Comparison of ENCODE assay signal across 8 mouse cellular contexts in genomic region chr8:119604398-119604803, GRCm38 (mm10). TPM values are rescaled to one million over a fixed set of nuclear protein-coding genes. Genes with fewer than 3 reads are reported as not detected.
DNase-seq lines count a peak whose midpoint lies in the region; ATAC-seq and TF ChIP-seq lines count a peak whose summit lies in the region.

No protein-coding gene starts in this region.

- peak overlapping the region; percentile 74 for H3K4me3 ChIP-seq in heart, embryonic 13.5 days
- H3K4me3 ChIP-seq in bone marrow macrophage, adult 2 months (ENCODE audit: insufficient read depth, low read length) = peak overlapping the region; percentile 86
- peak overlapping the region; percentile 82 for H3K4me3 ChIP-seq in hindbrain, embryonic 10.5 days

- peak overlapping the region; percentile 88 for H3K9ac ChIP-seq in heart, embryonic 13.5 days

- TF ChIP-seq CTCF in bone marrow macrophage, adult 2 months (IDR thresholded peaks at IDR 0.05; ENCODE audit: low read depth, low read length) = no peak

- peak overlapping the region; percentile 59 for H3K27ac ChIP-seq in heart, embryonic 13.5 days (replicated peaks)
- no peak overlapping the region for H3K27ac ChIP-seq in bone marrow macrophage, adult 2 months (ENCODE audit: insufficient read depth, low read depth, low read length)
- H3K27ac ChIP-seq in hindbrain, embryonic 10.5 days = peak overlapping the region; percentile 86

- peaks cover 8% of the 10 kb centered on the region; the same call in 1 of the 2 replicates for H3K9me3 ChIP-seq in heart, embryonic 13.5 days
- H3K9me3 ChIP-seq in hindbrain, embryonic 10.5 days = peaks cover 5% of the 10 kb centered on the region; the same call in 1 of the 2 replicates

- H3K27me3 ChIP-seq in heart, embryonic 13.5 days (replicated peaks) = no peaks in the 10 kb centered on the region
- no peaks in the 10 kb centered on the region for H3K27me3 ChIP-seq in hindbrain, embryonic 10.5 days (ENCODE audit: insufficient read depth, poor library complexity, severe bottlenecking)

- peaks cover 37% of the 10 kb centered on the region for H3K36me3 ChIP-seq in heart, embryonic 13.5 days
- H3K36me3 ChIP-seq in hindbrain, embryonic 10.5 days = peaks cover 39% of the 10 kb centered on the region

- H3K4me1 ChIP-seq in heart, embryonic 13.5 days = peaks cover 11% of the 10 kb centered on the region
- H3K4me1 ChIP-seq in bone marrow macrophage, adult 2 months (ENCODE audit: control insufficient read depth, insufficient read depth, low read length) = peaks cover 7% of the 10 kb centered on the region
- H3K4me1 ChIP-seq in hindbrain, embryonic 10.5 days (replicated peaks) = peaks cover 17% of the 10 kb centered on the region

- DNase-seq in heart, adult 8-10 months (ENCODE audit: low spot score) = no peak
- no peak for DNase-seq in hindbrain, embryonic 10.5 days (ENCODE audit: low spot score)
- no peak for DNase-seq in gastrocnemius, postnatal 14 days
- DNase-seq in right cerebral cortex, adult 2 months (ENCODE audit: low spot score in 2 of 2) = no peak

- peak overlapping the region; percentile 95 for H3K4me2 ChIP-seq in heart, embryonic 13.5 days

- intact Hi-C loops in gastrocnemius, postnatal 14 days (cut with DNase I; ENCODE audit: low total_unique reads) = loop anchor here (10.0 kb wide), 2 partner anchors 70 to 160 kb away; partner anchors contain the start of gene Necab2

- 22% methylated on average over 12 of the region's 12 CpGs for WGBS in heart, embryonic 13.5 days
- WGBS in hindbrain, embryonic 10.5 days = 43% methylated on average over 12 of the region's 12 CpGs

- no peak for TF ChIP-seq POLR2A in bone marrow macrophage, adult 2 months (IDR thresholded peaks at IDR 0.05; ENCODE audit: borderline replicate concordance, low read depth, low read length)

- ATAC-seq in heart, embryonic 13.5 days (ENCODE audit: extremely low read depth, insufficient number of reproducible peaks, low FRiP score, low TSS enrichment) = no peak
- ATAC-seq in megakaryocyte-erythroid progenitor cell, adult 5-6 weeks (replicated peaks; ENCODE audit: low FRiP score, low TSS enrichment, poor library complexity, severe bottlenecking) = peak; percentile 81
- ATAC-seq in activated CD4-positive, CD25-positive, alpha-beta regulatory T cell, adult 4 months = no peak

RNA-seq across cellular contexts. Expression of gene Taf1c, which starts 0.6 kb away (rescaled TPM):
- polyA plus RNA-seq in heart, embryonic 13.5 days (2015; fragmentation: Nextera tagmentation; extraction: Ambion mirVana) = 6.0 and 6.6 TPM in 2 replicates
- total RNA-seq in heart, adult 8-10 months (2022) = 1 to 10 TPM; 3.4 to 4.4 (median 4.0) TPM
- 7.1 TPM in 2 replicates for polyA plus RNA-seq in bone marrow macrophage, adult 2 months (2012; ENCODE audit: insufficient read depth, insufficient read length, missing spikeins)
- 16.8 and 17.4 TPM in 2 replicates for polyA plus RNA-seq in hindbrain, embryonic 10.5 days (2016; fragmentation: Nextera tagmentation; extraction: Ambion mirVana)
- total RNA-seq in megakaryocyte-erythroid progenitor cell, adult 5-6 weeks (2014; fragmentation: Nextera tagmentation) = 23.5 and 24.6 TPM in 2 replicates
- 18.5 and 21.8 TPM in 2 replicates for total RNA-seq in megakaryocyte-erythroid progenitor cell, adult 5-6 weeks (2017)
- polyA plus RNA-seq in activated CD4-positive, CD25-positive, alpha-beta regulatory T cell, adult 4 months (2017; shearing (Covaris generic)) = 10 to 100 TPM in 1 of 2 experiments, 1 to 10 TPM in 1; 9.8 to 13.4 TPM
- total RNA-seq in gastrocnemius, postnatal 14 days (2021) = 1 to 10 TPM; 3.5 to 3.6 TPM

RNA-seq across cellular contexts. Expression of gene Adad2, which starts 8.1 kb away (rescaled TPM):
- polyA plus RNA-seq in heart, embryonic 13.5 days (2015; fragmentation: Nextera tagmentation; extraction: Ambion mirVana) = not detected in 2 replicates
- not detected for total RNA-seq in heart, adult 8-10 months (2022)
- not detected in 2 replicates for polyA plus RNA-seq in bone marrow macrophage, adult 2 months (2012; ENCODE audit: insufficient read depth, insufficient read length, missing spikeins)
- polyA plus RNA-seq in hindbrain, embryonic 10.5 days (2016; fragmentation: Nextera tagmentation; extraction: Ambion mirVana) = 0.16 and 0.41 TPM in 2 replicates
- total RNA-seq in megakaryocyte-erythroid progenitor cell, adult 5-6 weeks (2014; fragmentation: Nextera tagmentation) = not detected in 2 replicates
- not detected in 2 replicates for total RNA-seq in megakaryocyte-erythroid progenitor cell, adult 5-6 weeks (2017)
- not detected for polyA plus RNA-seq in activated CD4-positive, CD25-positive, alpha-beta regulatory T cell, adult 4 months (2017; shearing (Covaris generic))
- not detected for total RNA-seq in gastrocnemius, postnatal 14 days (2021)

RNA-seq across cellular contexts. Expression of gene Dnaaf1, which starts 29.4 kb away (rescaled TPM):
- polyA plus RNA-seq in heart, embryonic 13.5 days (2015; fragmentation: Nextera tagmentation; extraction: Ambion mirVana) = 0.17 and 0.24 TPM in 2 replicates
- total RNA-seq in heart, adult 8-10 months (2022) = not detected
- polyA plus RNA-seq in bone marrow macrophage, adult 2 months (2012; ENCODE audit: insufficient read depth, insufficient read length, missing spikeins) = not detected in 2 replicates
- polyA plus RNA-seq in hindbrain, embryonic 10.5 days (2016; fragmentation: Nextera tagmentation; extraction: Ambion mirVana) = 0.39 and 1.3 TPM in 2 replicates
- total RNA-seq in megakaryocyte-erythroid progenitor cell, adult 5-6 weeks (2014; fragmentation: Nextera tagmentation) = 0.24 TPM in 1 of 2 replicates, not detected in the other
- 0.38 TPM in 1 of 2 replicates, not detected in the other for total RNA-seq in megakaryocyte-erythroid progenitor cell, adult 5-6 weeks (2017)
- polyA plus RNA-seq in activated CD4-positive, CD25-positive, alpha-beta regulatory T cell, adult 4 months (2017; shearing (Covaris generic)) = not detected
- not detected for total RNA-seq in gastrocnemius, postnatal 14 days (2021)

RNA-seq across cellular contexts. Expression of gene Hsdl1, which starts 29.4 kb away (rescaled TPM):
- 31.3 and 32.4 TPM in 2 replicates for polyA plus RNA-seq in heart, embryonic 13.5 days (2015; fragmentation: Nextera tagmentation; extraction: Ambion mirVana)
- total RNA-seq in heart, adult 8-10 months (2022) = 10 to 100 TPM; 18.4 to 22.3 (median 19.8) TPM
- polyA plus RNA-seq in bone marrow macrophage, adult 2 months (2012; ENCODE audit: insufficient read depth, insufficient read length, missing spikeins) = 29.3 and 30.7 TPM in 2 replicates
- 65.1 and 78.0 TPM in 2 replicates for polyA plus RNA-seq in hindbrain, embryonic 10.5 days (2016; fragmentation: Nextera tagmentation; extraction: Ambion mirVana)
- 22.6 and 32.0 TPM in 2 replicates for total RNA-seq in megakaryocyte-erythroid progenitor cell, adult 5-6 weeks (2014; fragmentation: Nextera tagmentation)
- total RNA-seq in megakaryocyte-erythroid progenitor cell, adult 5-6 weeks (2017) = 36.1 and 52.6 TPM in 2 replicates
- 10 to 100 TPM; 44.3 to 54.5 TPM for polyA plus RNA-seq in activated CD4-positive, CD25-positive, alpha-beta regulatory T cell, adult 4 months (2017; shearing (Covaris generic))
- total RNA-seq in gastrocnemius, postnatal 14 days (2021) = 10 to 100 TPM; 12.6 to 13.7 TPM

RNA-seq across cellular contexts. Expression of gene Kcng4, which starts 31.1 kb away (rescaled TPM):
- not detected in 2 replicates for polyA plus RNA-seq in heart, embryonic 13.5 days (2015; fragmentation: Nextera tagmentation; extraction: Ambion mirVana)
- under 1 TPM in 2 of 4 experiments, not detected in 2; 0.09 to 0.12 TPM for total RNA-seq in heart, adult 8-10 months (2022)
- polyA plus RNA-seq in bone marrow macrophage, adult 2 months (2012; ENCODE audit: insufficient read depth, insufficient read length, missing spikeins) = not detected in 2 replicates
- polyA plus RNA-seq in hindbrain, embryonic 10.5 days (2016; fragmentation: Nextera tagmentation; extraction: Ambion mirVana) = 0.16 and 0.29 TPM in 2 replicates
- total RNA-seq in megakaryocyte-erythroid progenitor cell, adult 5-6 weeks (2014; fragmentation: Nextera tagmentation) = not detected in 2 replicates
- not detected in 2 replicates for total RNA-seq in megakaryocyte-erythroid progenitor cell, adult 5-6 weeks (2017)
- polyA plus RNA-seq in activated CD4-positive, CD25-positive, alpha-beta regulatory T cell, adult 4 months (2017; shearing (Covaris generic)) = not detected
- 1 to 10 TPM; 1.6 to 4.4 TPM for total RNA-seq in gastrocnemius, postnatal 14 days (2021)
